Mouse (Mus musculus): Measurements from ENCODE around the gene Thpo. TPM values are rescaled to one million over a fixed set of nuclear protein-coding genes. Genes with fewer than 3 reads are reported as not detected.

Thpo gene
- polyA plus RNA-seq, 1 experiment from 2014 or later: 0.54 TPM

DNA sequence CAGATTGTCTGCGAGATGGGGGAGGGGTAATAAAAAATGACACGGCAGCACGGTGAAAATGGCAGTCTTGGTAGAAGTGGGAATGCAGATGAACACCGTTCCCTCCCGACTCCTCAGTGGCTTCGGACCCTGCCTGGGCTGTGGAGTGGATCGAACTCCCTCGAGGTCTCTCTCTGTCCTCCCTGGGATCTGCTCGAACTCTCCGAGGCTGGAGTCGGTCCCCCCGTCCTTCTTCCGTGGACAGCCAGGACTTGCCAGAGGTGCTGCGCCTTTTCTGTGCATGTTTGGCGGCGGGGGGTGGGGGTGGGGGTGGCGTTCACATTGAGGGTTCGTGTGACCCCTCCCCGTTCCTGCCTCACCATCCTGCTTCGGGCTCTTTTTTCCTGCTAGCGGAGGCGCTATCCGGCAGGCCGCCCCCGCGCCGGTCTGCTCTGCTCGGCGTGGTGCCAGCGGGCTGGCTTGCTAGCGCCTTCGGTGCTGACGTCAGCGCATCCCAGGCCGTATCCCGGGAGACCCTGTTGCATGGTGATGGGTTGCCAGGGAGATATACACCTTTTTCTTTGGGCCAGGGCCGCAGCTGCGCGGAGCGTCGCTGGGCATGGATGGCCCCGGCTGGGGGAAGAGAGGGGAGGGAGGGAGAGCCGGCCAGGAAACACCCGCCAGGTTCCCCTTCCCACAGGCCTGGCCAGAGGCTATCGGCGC is 38.5 kb downstream of the Thpo start:
- Histone ChIP-seq H3K4me1 (peaks cover 61% of the 10 kb centered on the region), H3K36me3 (peaks cover 17% of the 10 kb centered on the region), H3K27ac (peak overlapping the region; percentile 72), H3K4me3 (peak overlapping the region; percentile 58), H3K9me3 (replicated peaks) (no peaks in the 10 kb centered on the region), H3K27me3 (ENCODE audit: low read depth, poor library complexity, severe bottlenecking) (peaks cover 26% of the 10 kb centered on the region)
- peak; percentile 77 for DNase-seq (ENCODE audit: low spot score)
- 4% methylated on average over 46 of the region's 46 CpGs for WGBS

DNA sequence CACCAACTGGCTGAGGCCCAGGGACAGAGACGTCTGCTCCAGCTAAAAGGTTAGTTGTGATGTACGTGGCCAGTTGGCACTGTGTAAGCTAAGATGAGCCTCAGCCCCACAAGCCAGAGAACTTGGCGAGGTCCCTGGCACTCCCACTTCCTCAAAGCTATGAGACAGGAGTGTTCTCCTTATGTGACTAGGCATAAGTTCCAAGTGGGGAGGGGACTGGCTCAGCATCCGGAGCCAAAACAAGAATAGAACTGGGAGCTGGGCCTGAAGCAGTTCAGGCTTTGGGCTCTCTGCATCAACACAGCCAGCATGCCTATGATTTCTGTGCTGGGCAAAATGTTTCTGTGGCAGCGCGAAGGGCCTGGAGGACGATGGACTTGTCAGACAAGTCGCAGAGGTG is 39.5 kb downstream of the Thpo start:
- DNase-seq (ENCODE audit: low spot score): no peak
- H3K4me3 ChIP-seq: no peak overlapping the region
- peaks cover 27% of the 10 kb centered on the region for H3K36me3 ChIP-seq
- no peak overlapping the region for H3K27ac ChIP-seq
- H3K27me3 ChIP-seq (ENCODE audit: low read depth, poor library complexity, severe bottlenecking): peaks cover 26% of the 10 kb centered on the region
- no peaks in the 10 kb centered on the region for H3K9me3 ChIP-seq (replicated peaks)
- WGBS: 82% methylated on average over 8 of the region's 8 CpGs
- peaks cover 51% of the 10 kb centered on the region for H3K4me1 ChIP-seq

DNA sequence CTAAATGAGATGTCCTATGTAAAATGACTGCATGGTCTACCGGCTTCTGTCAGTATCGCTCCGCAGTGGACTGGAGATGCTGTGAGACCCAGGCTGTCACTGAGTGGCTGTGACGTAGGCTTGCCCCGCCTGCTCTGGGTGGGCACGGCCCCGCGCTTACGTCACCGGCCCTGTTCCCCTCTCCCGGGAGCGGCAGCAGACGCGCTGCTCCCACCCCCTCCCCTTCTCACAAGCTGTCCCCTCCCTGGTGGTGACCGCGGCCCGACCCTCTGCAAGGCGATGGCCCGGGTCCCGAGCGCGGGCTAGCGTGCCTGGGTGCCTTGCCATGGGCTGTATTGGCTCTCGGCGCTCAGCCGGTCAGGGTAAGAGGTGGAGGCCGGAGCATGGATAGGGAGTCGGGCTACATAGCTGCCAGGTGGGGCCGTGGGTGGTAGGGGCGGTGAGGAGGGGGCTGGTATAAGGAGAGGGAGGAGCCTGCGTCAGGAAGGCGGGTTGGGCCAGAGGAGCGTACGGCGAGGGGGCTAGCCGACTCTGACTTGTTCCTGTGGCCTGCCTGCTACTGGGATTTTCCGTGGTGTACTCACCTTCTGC is 41.1 kb downstream of the Thpo start, which contains the start of gene Fam131a:
Gene Fam131a (plus strand): TSS at position 131 of the 591 bp plus-strand sequence.
- peaks cover 20% of the 10 kb centered on the region for H3K27me3 ChIP-seq (ENCODE audit: low read depth, poor library complexity, severe bottlenecking)
- H3K36me3 ChIP-seq: peaks cover 43% of the 10 kb centered on the region
- peaks cover 44% of the 10 kb centered on the region for H3K4me1 ChIP-seq
- peak; percentile 94 for DNase-seq (ENCODE audit: low spot score)
- peak within 1 kb of the TSS; percentile 83 for H3K27ac ChIP-seq
- WGBS: under 1% methylated on average over 37 of the region's 37 CpGs
- no peaks in the 10 kb centered on the region for H3K9me3 ChIP-seq (replicated peaks)
- H3K4me3 ChIP-seq: peak within 1 kb of the TSS; percentile 65

DNA sequence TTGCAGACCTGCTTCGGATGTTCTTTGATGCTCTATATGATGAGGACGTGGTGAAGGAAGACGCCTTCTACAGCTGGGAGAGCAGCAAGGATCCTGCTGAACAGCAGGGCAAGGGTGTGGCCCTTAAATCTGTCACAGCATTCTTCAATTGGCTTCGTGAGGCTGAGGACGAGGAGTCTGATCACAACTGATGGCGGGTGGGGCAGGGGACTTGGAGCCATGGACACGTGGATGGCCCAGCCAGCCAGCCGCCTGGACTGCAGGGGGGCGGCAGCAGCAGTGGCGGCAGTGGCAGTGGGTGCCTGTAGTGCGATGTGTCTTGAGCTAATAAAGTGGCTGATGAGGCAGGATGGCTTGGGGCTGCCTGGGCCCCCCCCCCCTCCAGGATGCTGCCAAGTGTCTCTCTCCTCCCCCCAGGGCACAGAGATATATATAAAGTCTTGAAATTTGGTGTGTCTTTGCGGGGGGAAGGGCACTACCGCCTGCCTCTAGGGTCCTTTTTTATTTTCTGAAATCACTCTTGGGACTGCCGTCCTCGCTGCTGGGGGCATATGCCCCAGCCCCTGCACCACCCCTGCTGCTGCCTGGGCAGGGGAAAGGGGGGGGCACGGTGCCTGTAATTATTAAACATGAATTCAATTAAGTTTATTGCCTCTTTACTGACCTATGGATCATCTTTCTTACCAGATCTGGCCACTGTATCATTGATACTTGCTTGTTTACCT is 41.9 kb downstream of the Thpo start:
- 37% methylated on average over 16 of the region's 16 CpGs for WGBS
- peaks cover 51% of the 10 kb centered on the region for H3K36me3 ChIP-seq
- peaks cover 44% of the 10 kb centered on the region for H3K4me1 ChIP-seq
- peak overlapping the region; percentile 65; the same call in 1 of the 2 replicates for H3K4me3 ChIP-seq
- no peak overlapping the region; the same call in 1 of the 2 replicates for H3K27ac ChIP-seq
- H3K9me3 ChIP-seq (replicated peaks): no peaks in the 10 kb centered on the region
- no peak for DNase-seq (ENCODE audit: low spot score)
- H3K27me3 ChIP-seq (ENCODE audit: low read depth, poor library complexity, severe bottlenecking): peaks cover 20% of the 10 kb centered on the region

DNA sequence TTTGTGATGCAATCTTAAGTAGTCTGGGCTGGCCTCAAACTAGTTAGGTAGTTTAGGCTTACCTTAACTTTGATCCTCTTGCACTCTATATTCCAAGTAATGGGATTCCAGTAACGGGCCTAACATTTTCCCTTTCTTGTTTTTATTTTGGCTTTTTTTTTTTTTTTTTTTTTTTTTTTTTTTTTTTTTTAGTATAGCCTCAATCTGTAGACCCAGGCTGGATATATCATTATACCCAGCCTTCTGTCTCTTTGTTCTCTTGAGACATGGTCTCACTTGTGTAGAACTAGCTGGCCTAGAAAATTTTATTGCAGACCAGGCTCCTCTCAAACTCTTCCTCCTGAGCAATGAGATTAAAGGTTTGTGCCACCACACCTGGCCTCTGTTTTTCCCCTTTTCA is 42.7 kb downstream of the Thpo start:
- Histone ChIP-seq H3K36me3 (peaks cover 59% of the 10 kb centered on the region), H3K4me3 (no peak overlapping the region), H3K27me3 (ENCODE audit: low read depth, poor library complexity, severe bottlenecking) (peaks cover 20% of the 10 kb centered on the region), H3K4me1 (peaks cover 39% of the 10 kb centered on the region), H3K27ac (no peak overlapping the region), H3K9me3 (replicated peaks) (no peaks in the 10 kb centered on the region)
- WGBS: 81% methylated on average over 1 of the region's 1 CpGs
- DNase-seq (ENCODE audit: low spot score): no peak

DNA sequence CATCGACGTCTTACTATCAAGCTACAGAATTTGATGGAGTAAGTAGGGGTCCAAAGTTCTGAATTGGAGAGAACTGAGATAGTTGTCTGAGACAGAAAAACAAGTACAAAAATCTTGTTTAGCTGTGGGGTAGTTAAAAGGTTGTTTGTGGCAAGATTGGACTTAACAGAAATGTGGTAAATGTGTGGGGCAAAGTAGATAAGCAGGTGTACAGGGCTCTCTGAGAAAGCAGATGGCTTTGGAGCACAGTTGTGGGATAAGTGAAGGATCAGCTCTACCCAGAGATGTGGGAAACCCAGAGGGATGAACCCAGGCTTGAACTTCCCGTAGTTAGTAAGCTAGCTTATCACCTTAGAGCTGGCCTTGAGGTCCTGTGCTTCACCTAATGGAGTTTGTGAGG is 43.5 kb downstream of the Thpo start:
- Histone ChIP-seq H3K27me3 (ENCODE audit: low read depth, poor library complexity, severe bottlenecking) (peaks cover 15% of the 10 kb centered on the region), H3K27ac (no peak overlapping the region), H3K4me1 (peaks cover 30% of the 10 kb centered on the region), H3K36me3 (peaks cover 67% of the 10 kb centered on the region), H3K4me3 (no peak overlapping the region), H3K9me3 (replicated peaks) (no peaks in the 10 kb centered on the region)
- 90% methylated on average over 3 of the region's 3 CpGs for WGBS
- no peak for DNase-seq (ENCODE audit: low spot score)

DNA sequence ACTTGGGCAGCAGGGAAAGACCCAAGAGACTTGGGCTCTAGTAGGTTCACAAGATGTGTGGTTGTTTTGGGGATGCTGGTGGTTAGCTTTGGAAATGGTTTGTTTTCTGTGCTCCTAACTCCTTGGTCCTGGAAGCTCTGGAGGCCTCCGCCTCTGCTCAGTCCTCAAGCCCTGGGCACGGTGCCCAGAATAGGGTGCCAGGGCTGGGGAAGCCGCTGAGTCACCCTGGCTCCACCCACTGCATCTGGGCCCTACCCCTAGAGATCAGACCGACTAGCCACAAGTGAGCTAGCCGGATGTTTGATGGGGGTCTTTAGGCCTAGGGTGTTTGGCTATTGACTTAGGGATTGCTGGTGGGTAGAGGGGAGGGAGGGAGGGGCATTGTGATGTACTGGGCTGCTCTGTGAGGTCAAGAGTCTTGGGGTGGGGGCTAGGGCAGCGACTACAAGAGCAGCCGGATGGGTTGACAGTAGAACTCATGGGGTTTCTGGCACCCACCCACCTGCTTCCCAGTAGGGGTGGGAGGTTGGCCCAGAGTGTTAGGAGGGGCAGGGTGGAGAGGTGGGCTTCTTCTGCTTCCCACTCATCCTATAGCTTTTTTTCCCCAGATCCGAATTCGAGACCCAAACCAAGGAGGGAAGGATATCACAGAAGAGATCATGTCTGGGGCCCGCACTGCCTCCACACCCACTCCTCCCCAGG is 56.2 kb downstream of the Thpo start:
- Histone ChIP-seq H3K9me3 (replicated peaks) (no peaks in the 10 kb centered on the region), H3K36me3 (peaks cover 94% of the 10 kb centered on the region), H3K27ac (no peak overlapping the region), H3K4me3 (no peak overlapping the region), H3K4me1 (peaks cover 18% of the 10 kb centered on the region), H3K27me3 (ENCODE audit: low read depth, poor library complexity, severe bottlenecking) (no peaks in the 10 kb centered on the region)
- no peak for DNase-seq (ENCODE audit: low spot score)
- WGBS: 94% methylated on average over 10 of the region's 10 CpGs

DNA sequence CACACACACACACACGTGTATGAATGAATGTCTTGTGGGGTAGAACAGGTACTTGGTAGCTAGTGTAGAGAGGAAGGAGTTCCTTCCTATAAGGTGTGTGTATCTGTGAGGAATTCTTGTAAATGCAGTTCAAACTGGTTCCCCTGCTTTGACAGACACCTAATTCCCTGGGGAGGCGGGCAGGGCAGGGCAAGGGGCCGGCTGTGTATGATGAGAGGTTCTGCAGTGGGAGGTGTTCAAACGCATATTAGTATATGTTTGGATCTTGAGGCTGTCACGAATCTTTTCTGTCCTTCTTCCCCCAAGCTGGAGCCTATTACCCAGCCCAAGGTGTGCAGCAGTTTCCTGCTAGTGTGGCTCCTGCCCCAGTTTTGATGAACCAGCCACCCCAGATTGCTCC is 56.9 kb downstream of the Thpo start:
- peaks cover 87% of the 10 kb centered on the region for H3K36me3 ChIP-seq
- peaks cover 18% of the 10 kb centered on the region for H3K4me1 ChIP-seq
- H3K4me3 ChIP-seq: no peak overlapping the region
- H3K9me3 ChIP-seq (replicated peaks): no peaks in the 10 kb centered on the region
- no peak for DNase-seq (ENCODE audit: low spot score)
- no peaks in the 10 kb centered on the region for H3K27me3 ChIP-seq (ENCODE audit: low read depth, poor library complexity, severe bottlenecking)
- H3K27ac ChIP-seq: no peak overlapping the region
- WGBS: 89% methylated on average over 5 of the region's 5 CpGs

DNA sequence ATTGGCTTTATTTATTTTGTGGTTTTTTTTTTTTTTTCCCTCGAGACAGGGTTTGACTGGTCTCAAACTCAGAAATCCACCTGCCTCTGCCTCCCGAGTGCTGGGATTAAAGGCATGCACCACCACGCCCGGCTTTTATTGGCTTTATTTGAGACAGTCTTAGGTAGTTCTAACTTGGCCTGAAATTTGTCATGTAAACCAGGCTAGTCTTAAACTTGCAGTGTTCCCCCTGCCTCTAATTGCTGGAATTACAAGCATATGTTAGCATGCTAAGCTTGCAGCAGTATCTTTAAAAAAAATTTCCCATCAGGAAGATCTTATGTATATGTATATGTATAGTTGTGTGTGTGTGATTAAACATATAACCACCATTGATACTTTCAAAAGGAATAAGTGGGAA is 57.6 kb downstream of the Thpo start:
- no peaks in the 10 kb centered on the region for H3K27me3 ChIP-seq (ENCODE audit: low read depth, poor library complexity, severe bottlenecking)
- peaks cover 22% of the 10 kb centered on the region for H3K4me1 ChIP-seq
- H3K27ac ChIP-seq: no peak overlapping the region
- 89% methylated on average over 4 of the region's 4 CpGs for WGBS
- H3K4me3 ChIP-seq: no peak overlapping the region
- no peak for DNase-seq (ENCODE audit: low spot score)
- no peaks in the 10 kb centered on the region for H3K9me3 ChIP-seq (replicated peaks)
- peaks cover 80% of the 10 kb centered on the region for H3K36me3 ChIP-seq

DNA sequence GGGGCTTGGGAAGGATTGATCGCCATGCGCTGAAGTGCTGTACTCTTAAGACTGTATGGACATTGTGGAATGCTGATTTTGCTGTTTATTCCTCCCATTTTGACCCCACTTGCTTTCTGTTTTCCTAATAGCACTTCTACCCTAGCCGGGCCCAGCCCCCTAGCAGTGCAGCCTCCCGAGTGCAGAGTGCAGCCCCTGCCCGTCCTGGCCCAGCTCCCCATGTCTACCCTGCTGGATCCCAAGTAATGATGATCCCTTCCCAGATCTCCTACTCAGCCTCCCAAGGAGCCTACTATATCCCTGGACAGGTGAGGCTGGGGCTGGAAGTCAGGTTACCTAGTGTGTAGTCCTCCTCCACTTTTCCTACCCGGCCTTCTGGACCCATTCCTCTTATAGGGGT is 59.1 kb downstream of the Thpo start:
- Histone ChIP-seq H3K27ac (no peak overlapping the region), H3K36me3 (peaks cover 65% of the 10 kb centered on the region), H3K27me3 (ENCODE audit: low read depth, poor library complexity, severe bottlenecking) (no peaks in the 10 kb centered on the region), H3K9me3 (replicated peaks) (no peaks in the 10 kb centered on the region), H3K4me1 (peaks cover 24% of the 10 kb centered on the region), H3K4me3 (peak overlapping the region; percentile 99; the same call in 1 of the 2 replicates)
- 92% methylated on average over 6 of the region's 6 CpGs for WGBS
- no peak for DNase-seq (ENCODE audit: low spot score)

Data from limb, embryonic 10.5 days (tissue).